10 mouse cellular contexts compared by ENCODE assay signal in the genomic region with DNA sequence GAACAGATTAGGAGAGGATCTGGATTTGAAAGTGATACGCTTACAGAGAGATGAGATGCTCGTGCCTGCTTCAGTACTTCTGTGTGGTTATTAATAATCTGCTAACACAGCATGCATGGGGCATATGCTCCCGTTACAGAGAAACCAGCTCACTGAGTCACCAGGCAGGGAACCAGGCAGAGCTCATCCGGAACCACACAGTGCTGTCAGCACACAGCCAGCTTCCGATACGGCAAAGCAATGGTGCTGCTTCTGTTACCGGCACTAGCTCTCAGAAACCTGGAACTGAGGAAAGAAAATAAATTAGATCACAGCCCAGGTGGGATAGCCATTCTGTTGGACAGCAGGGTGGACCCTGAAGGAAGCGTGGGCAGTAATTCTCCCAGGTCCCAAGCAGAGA.
DNase-seq lines count a peak whose midpoint lies in the region.
"Had no signal": no experiment of that assay in that cellular context is flagged by ENCODE, and none has a peak within 500 bp of the region (broad histone marks: within the 10 kb centered on the region; RNA-seq: fewer than 3 reads in every experiment).

No protein-coding gene starts in this region.

- intact Hi-C loops in left cerebral cortex, postnatal 36 days (cut with DNase I) = no loop called here

- peak; percentile 99 for DNase-seq in brain, adult 2 months (ENCODE audit: low read depth, low spot score)
- DNase-seq in cerebellum, adult 11-12 months = peak; percentile 99
- DNase-seq in layer of hippocampus, adult 11-12 months (ENCODE audit: low spot score) = peak; percentile 72
- peak; percentile 11 to 13 for DNase-seq in left cerebral cortex, postnatal 36 days (ENCODE audit: low spot score in 2 of 2)
- DNase-seq in liver = no peak
- DNase-seq in T-cell, adult 2 months (ENCODE audit: low spot score) = no peak
- no peak for DNase-seq in embryo, embryonic 9.5 days (ENCODE audit: extremely low spot score)
- DNase-seq: gastrocnemius, postnatal 36 days; kidney, adult 2 months; thymus, postnatal 4 days had no signal

Comparison
In these comparisons a context has a peak if more than half of its experiments do, and no peak if none do; other contexts are left out.
1. DNase-seq: peak in brain, adult 2 months (single experiment), cerebellum, adult 11-12 months (single experiment), layer of hippocampus, adult 11-12 months (single experiment) and left cerebral cortex, postnatal 36 days (2 of 2); none in liver (single experiment), T-cell, adult 2 months (single experiment) and embryo, embryonic 9.5 days (single experiment).